Comparison of ENCODE assay signal across 17 mouse cellular contexts in the genomic region with DNA sequence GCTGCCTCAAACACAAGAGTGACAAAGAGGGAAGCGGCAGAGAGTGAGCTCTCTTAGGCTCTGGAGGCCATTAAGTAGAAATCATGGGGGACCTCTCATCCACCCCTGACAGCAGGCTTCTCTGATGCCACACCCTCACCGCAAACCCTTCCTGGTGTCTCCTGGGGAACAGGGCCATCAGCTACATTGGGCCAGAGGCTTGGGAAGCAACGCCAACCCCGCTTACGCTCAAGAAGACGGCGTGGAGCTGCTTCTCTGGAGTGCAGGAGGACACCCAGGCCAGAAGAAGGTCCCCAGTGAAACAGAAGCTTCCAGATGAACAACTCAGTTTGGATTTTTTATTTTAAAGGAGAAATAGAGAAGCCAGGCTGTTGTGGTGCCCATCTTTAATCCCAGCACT. TPM values are rescaled to one million over a fixed set of nuclear protein-coding genes. Genes with fewer than 3 reads are reported as not detected.
"Had no signal": no experiment of that assay in that cellular context is flagged by ENCODE, and none has a peak within 500 bp of the region (broad histone marks: within the 10 kb centered on the region; RNA-seq: fewer than 3 reads in every experiment).

No protein-coding gene starts in this region.

- H3K4me1 ChIP-seq: midbrain, embryonic 13.5 days; midbrain, embryonic 15.5 days; neural tube, embryonic 12.5 days had no signal

- H3K4me3 ChIP-seq: megakaryocyte, embryonic 14.5 days; midbrain, embryonic 13.5 days; midbrain, embryonic 15.5 days; neural tube, embryonic 12.5 days had no signal

- ATAC-seq: midbrain, embryonic 13.5 days; midbrain, embryonic 15.5 days had no signal

- H3K36me3 ChIP-seq: midbrain, embryonic 13.5 days; midbrain, embryonic 15.5 days; neural tube, embryonic 12.5 days had no signal

- H3K9me3 ChIP-seq: midbrain, embryonic 13.5 days; midbrain, embryonic 15.5 days had no signal

- H3K9ac ChIP-seq: lung, embryonic 14.5 days; midbrain, embryonic 13.5 days; midbrain, embryonic 15.5 days; neural tube, embryonic 12.5 days had no signal

- H3K4me2 ChIP-seq: lung, embryonic 14.5 days; midbrain, embryonic 11.5 days; midbrain, embryonic 13.5 days; midbrain, embryonic 15.5 days; neural tube, embryonic 12.5 days had no signal

- DNase-seq: lung, adult 18-20 months; lung, embryonic 14.5 days; lung, postnatal 14 days; lung, postnatal 36 days; right cerebral cortex, postnatal 14 days; spleen, adult 18-20 months; thymus, adult 18-20 months; thymus, postnatal 14 days; thymus, postnatal 36 days had no signal

- H3K27me3 ChIP-seq: midbrain, embryonic 15.5 days had no signal

- H3K27ac ChIP-seq: macrophage; midbrain, embryonic 13.5 days; midbrain, embryonic 15.5 days; neural tube, embryonic 12.5 days had no signal

RNA-seq across cellular contexts. Expression of a gene that starts 9.8 kb away (rescaled TPM):
- polyA plus RNA-seq: macrophage; midbrain, postnatal 0 days had no signal

RNA-seq across cellular contexts. Expression of a gene that starts 43.3 kb away (rescaled TPM):
- polyA plus RNA-seq: lung, embryonic 14.5 days; lung, embryonic 16.5 days; macrophage; midbrain, embryonic 11.5 days; midbrain, embryonic 13.5 days; midbrain, embryonic 15.5 days; neural tube, embryonic 12.5 days had no signal
